Mouse (Mus musculus): Measurements from ENCODE around the gene Itpr2. TPM values are rescaled to one million over a fixed set of nuclear protein-coding genes. Genes with fewer than 3 reads are reported as not detected.

Gene Itpr2
- total RNA-seq, 2 experiments from 2014 or later = 15.6 to 22.1 TPM

DNA sequence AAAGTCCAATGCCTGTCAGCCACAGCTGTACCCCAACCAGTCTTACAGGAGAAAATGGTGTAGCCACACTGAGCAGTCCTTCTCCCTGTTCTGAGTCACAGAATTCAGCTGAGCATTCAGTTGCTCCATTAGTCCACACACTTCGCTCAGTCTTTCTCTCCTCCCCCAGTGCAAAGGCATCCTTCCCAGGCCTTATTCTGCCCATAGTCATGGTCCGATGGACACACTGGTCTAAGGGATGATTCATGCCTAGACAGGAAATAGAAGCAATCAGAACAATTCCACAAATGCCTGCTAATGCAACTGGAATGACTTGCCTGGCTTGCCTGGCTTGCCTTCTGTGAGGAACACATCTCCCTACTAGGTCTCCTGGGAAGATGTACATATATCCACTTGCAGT is 25.5 kb upstream of the Itpr2 start:
- TF ChIP-seq CTCF (conservative IDR thresholded peaks at IDR 0.05) = no peak
- no peak overlapping the region for H3K27ac ChIP-seq
- no peak for DNase-seq (ENCODE audit: low spot score in 2 of 2)

DNA sequence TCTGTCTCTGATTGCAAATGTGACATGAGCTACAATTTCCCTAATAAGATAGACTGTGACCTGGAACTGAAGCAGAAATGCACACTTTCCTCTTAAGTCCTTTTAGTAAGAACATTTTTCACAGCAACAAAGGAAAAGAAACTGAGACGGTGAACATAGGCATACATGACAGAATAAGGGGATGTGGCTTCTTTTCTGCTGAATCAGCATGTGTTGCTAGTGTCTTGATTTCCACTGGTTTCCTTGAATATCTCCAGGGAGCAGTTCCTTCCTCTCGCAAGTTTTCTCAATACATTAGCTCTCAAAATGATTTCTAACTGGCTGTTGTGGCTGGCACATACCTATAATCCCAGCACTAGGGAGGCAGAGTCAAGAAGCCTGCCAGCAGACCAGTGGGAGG is 23.5 kb upstream of the Itpr2 start:
- Histone ChIP-seq H3K4me3 (no peak overlapping the region), H3K27ac (no peak overlapping the region)
- no peak for DNase-seq (ENCODE audit: low spot score in 2 of 2)
- no peak for TF ChIP-seq CTCF (conservative IDR thresholded peaks at IDR 0.05)

More for the DNA sequence above, 25.5 kb upstream of the Itpr2 start:
- H3K4me3 ChIP-seq = no peak overlapping the region

DNA sequence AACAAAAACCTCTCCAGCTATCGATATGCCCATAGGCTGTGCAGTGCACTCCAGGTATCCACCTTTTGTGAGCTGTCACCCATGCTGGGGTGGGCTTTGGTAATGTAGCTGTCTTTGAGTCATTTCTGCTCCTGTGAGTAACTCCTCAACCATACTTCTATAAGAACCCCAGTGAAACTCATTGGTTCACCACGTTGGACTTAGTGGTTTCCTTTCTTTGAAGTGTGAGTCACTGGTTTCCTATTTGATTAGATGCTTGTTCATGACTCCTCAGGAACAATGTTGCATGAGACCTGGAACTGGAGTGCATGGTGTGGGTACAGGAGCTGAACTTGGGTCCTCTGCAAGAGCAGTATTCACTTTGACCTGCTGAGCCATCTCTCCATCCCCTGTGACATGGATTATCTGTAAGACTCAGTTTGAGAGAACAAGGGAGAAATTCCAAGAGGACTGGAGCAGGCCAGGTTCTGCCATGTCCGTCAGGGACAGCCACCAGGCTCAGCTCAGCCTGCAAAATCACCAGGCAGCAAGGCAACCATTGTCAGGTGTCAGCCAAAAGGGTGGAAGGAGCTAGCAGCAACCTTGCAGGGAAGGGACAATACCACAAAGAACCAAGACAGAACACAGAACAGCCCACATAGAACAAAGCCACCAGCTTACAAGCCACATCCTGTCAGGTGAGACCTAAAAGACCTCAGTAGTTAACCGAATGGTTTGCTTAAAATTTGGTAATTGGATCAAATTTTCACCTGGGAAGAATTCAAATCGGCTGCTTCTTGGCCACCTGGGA is 19.6 kb upstream of the Itpr2 start:
- no peak for TF ChIP-seq CTCF (conservative IDR thresholded peaks at IDR 0.05)
- Histone ChIP-seq H3K27ac (no peak overlapping the region), H3K4me3 (no peak overlapping the region)
- no peak for DNase-seq (ENCODE audit: low spot score in 2 of 2)

DNA sequence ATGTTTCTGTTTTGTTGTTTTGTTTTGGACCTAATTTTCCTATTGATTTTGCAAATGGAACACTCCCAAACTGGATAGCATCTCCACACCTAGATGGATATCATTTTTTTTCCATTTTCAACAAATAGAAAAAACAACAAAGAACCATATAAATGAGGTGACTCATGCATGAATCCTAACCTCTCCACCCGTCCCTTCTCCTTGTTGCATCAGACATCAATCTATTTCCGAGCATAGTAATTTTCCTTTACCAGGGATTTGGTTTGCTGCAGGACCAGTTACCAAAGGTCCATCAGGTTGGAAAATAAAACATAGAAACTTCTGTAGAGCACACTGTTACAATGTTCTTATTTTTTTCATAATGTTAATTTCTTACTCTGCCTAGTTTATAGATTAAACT is 17.0 kb upstream of the Itpr2 start:
- Histone ChIP-seq H3K27ac (no peak overlapping the region), H3K4me3 (no peak overlapping the region)
- no peak for DNase-seq (ENCODE audit: low spot score in 2 of 2)
- no peak for TF ChIP-seq CTCF (conservative IDR thresholded peaks at IDR 0.05)

DNA sequence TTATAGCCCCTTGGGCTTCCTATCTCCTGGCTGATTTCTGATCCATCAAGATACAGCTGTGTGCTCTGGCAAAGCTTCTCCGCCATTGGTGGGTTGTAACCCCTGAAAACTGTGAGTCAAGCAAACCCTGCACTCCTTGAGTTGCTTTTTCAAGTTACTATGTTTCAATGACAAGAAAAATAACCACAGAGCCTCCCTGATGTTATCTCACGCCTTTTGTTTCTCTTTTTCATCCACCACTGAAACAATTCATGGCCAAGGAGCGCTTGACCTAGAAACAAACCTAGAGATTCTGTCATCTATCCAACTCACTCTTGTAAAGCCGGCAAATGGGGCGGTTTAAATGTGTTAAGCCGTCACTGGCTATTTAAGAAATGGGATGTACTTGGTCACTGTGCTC is 13.9 kb upstream of the Itpr2 start:
- no peak overlapping the region for H3K4me3 ChIP-seq
- no peak for TF ChIP-seq CTCF (conservative IDR thresholded peaks at IDR 0.05)
- DNase-seq (ENCODE audit: low spot score in 2 of 2) = no peak
- H3K27ac ChIP-seq = no peak overlapping the region

DNA sequence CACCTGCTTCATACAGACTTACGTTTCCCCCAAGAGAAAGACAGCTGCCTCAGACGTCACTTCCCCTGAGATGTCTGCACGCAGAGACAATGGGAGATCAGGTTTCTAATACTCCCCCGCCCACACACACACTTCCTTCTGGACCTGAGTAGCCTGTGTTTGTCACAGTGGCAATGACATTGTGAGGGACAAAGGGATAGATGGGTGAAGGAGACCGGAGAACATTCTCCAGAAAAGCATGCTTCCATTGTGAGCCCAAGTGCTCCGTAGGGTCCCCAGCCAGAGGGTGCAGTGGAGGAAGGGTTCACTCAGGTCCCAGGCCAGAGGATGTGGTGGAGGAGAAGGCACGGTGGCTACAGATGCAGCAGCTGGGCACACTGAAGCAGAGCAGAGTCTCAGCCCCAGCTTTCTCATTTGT is 12.5 kb upstream of the Itpr2 start:
- H3K4me3 ChIP-seq = no peak overlapping the region
- no peak for TF ChIP-seq CTCF (conservative IDR thresholded peaks at IDR 0.05)
- no peak overlapping the region for H3K27ac ChIP-seq
- no peak for DNase-seq (ENCODE audit: low spot score in 2 of 2)

DNA sequence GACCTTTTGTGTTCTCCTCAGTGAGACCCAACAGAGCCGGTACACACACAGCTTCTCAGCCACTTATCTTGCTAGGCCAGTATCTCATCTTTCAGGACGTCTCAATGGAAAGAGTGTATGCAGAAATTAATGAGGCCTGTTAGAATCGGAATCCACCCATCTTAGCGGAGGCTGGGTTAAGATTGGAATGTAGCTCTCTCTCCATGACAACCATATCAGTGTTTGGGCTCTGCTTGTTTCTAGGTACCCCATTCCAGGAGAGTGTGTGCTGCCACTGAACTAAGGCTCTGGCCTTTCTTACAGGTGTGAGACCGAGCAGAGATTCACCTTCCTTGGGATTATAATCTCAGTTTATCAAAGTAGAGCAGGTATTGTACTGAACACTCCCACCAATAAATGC is 11.9 kb upstream of the Itpr2 start:
- TF ChIP-seq CTCF (conservative IDR thresholded peaks at IDR 0.05) = no peak
- no peak overlapping the region for H3K27ac ChIP-seq
- no peak overlapping the region for H3K4me3 ChIP-seq
- DNase-seq (ENCODE audit: low spot score in 2 of 2) = no peak

DNA sequence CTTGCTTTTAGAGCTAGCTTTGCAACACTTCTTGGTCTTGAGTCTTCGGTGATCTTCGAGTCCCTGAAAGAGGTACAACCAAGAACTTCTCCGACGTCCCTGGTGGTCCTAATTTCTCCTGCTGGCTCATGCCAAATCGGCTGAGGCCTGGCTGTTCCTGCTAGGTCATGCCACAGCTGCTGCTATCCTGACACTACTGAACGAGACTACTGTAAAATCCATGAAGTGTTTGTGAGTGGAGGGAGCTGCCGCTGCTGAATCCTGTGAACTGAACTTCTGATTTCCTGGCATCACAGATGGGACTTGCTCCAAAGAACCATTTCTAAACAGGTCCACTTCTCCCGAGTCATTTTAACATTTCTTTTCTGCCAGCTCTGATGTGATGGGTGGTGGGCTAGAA is 11.4 kb upstream of the Itpr2 start:
- DNase-seq (ENCODE audit: low spot score in 2 of 2) = no peak
- no peak overlapping the region for H3K4me3 ChIP-seq
- H3K27ac ChIP-seq = no peak overlapping the region
- no peak for TF ChIP-seq CTCF (conservative IDR thresholded peaks at IDR 0.05)

DNA sequence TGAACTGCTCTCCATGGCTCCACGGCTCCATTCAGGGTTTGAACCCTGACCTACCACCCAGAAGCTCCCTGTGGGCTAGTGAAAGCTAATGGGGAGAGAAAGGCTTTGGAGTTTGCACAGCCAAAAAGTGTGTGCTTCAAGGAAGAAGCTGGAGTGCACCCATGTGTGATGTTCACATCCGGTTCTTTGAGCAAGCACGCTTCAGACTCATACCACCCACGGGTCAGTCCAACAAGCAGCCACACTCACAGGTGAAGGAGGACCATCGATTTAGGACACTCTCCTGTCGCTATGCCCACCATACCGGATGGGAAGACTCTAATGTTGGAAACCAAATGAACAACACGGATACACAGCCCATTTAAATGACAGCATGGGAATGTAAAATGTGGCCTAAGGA is 9.5 kb upstream of the Itpr2 start:
- no peak overlapping the region for H3K4me3 ChIP-seq
- TF ChIP-seq CTCF (conservative IDR thresholded peaks at IDR 0.05) = no peak
- DNase-seq (ENCODE audit: low spot score in 2 of 2) = no peak
- no peak overlapping the region for H3K27ac ChIP-seq

DNA sequence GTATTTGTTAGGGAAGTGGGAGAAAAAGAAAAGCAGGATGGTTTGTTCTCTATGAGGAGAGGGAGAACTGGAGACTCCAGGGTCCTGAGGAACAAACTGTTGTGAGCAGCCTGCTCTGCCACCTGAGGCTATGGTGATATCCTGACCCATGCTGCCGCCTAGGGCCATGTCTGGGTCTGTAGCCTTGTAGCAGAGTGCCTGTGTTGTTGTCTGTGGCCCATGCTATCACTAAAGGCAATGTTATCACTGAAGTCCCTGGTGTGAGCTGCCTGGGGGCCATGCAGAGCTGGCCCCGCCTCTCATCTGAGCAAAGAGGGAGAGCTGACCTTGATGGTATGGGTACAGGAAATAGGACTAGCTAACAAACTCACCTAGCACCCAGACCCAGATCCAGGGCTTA is 7.9 kb upstream of the Itpr2 start:
- no peak for TF ChIP-seq CTCF (conservative IDR thresholded peaks at IDR 0.05)
- H3K27ac ChIP-seq = no peak overlapping the region
- no peak overlapping the region for H3K4me3 ChIP-seq
- no peak for DNase-seq (ENCODE audit: low spot score in 2 of 2)

DNA sequence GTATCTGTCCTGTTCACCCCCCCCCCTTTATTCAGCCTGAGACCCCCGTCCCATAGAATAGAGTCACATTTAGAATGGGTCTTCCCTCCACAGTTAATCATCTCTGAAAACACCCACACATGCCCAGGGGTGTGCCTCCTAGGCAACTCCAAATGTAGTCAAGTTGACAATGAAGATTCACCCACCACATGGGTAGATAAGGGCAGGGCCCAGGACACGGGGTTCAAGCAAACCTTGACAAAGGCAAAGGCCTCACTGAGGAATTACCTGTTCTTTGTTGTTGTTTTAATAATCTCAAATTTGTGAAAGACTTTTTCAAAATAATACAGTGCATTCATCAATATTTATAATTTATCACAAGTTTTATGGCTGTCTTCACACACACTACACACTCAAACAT is 2.4 kb upstream of the Itpr2 start:
- no peak for DNase-seq (ENCODE audit: low spot score in 2 of 2)
- H3K4me3 ChIP-seq = no peak overlapping the region
- TF ChIP-seq CTCF (conservative IDR thresholded peaks at IDR 0.05) = no peak
- H3K27ac ChIP-seq = no peak overlapping the region

DNA sequence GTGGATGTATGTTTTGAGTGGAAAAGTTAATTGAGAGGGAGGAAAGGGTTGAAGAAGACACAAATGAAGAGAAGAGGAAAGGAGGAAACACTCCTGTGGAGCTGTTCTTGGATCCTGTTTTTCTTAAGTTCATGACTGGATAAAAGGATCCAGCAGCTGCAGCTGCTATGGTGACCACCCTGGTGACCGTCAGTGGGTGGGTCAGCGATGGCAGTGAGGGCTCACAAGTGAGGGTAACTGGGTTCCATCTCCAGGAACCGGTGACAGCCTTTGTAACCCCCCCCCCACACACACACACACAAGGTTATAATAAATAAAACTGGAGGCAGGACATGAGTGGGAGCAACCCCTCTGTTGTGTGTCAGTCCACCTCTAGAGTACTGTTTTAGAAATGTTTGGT is 833 bp upstream of the Itpr2 start:
- no peak for TF ChIP-seq CTCF (conservative IDR thresholded peaks at IDR 0.05)
- Histone ChIP-seq H3K27ac (no peak overlapping the region), H3K4me3 (peak overlapping the region; percentile 63)
- no peak for DNase-seq (ENCODE audit: low spot score in 2 of 2)

DNA sequence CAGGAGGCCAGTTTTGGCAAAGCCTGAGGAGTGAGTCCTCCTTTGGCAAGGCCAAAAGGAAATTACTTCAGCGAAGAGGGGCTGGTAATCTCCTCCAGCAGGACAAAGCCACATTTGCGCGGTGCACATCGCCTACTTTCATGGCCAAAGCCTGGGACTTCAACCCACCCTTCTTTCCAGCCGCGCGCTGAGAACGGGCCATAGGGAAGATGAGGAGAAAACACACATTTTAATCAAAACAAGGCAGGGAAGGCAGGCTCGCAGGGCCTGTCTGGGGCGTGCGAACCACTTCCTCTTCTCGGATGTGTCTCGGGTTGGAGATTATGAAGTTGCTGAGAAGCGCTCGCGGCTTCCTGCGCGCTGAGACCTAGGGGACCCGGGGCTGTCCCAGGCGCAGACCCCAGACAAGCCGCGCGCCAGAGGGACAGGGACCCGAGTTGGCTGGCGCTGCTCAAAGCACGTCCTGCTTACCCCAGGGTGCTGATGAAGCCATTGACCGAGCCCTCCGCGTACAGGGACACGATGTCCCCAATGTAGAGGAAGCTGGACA is 632 bp downstream of the Itpr2 start:
- no peak for DNase-seq (ENCODE audit: low spot score in 2 of 2)
- H3K27ac ChIP-seq = peak overlapping the region; percentile 91
- no peak for TF ChIP-seq CTCF (conservative IDR thresholded peaks at IDR 0.05)
- H3K4me3 ChIP-seq = peak overlapping the region; percentile 63

DNA sequence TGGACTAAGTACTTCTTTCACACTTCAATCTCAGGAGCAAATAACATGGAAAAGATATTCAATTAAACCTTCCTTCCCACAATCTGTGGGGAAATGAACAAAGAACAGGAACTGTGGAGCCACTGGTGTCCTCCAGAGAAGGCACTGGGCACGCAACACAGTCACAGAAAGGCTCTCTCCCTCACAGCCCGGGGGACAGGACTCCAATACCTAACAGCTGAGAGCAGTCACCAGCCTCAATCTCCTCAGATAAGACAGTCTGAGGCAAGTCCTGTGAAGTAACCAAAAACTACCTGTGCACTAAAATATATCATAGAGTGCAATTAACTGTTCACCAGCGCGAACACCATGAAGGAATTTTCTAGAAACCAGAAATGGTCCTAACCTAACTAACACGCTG is 1.3 kb downstream of the Itpr2 start:
- DNase-seq (ENCODE audit: low spot score in 2 of 2) = no peak
- TF ChIP-seq CTCF (conservative IDR thresholded peaks at IDR 0.05) = no peak
- Histone ChIP-seq H3K4me3 (peak overlapping the region; percentile 63), H3K27ac (peak overlapping the region; percentile 91)

Data from layer of hippocampus, adult 2 months (tissue).